Mouse (Mus musculus) lung, adult 18-20 months (tissue): ENCODE measurements at regions not wholly inside any gene's neighbourhood (a gene's known extent, or its start where the extent isn't known, plus 50 kb on each side); places are given as distances from the start of the nearest gene placed in this dataset.

Experiments used
- DNase-seq, 2 experiments: peaks; one replicate each; pipeline ENCODE4 v3.0.0; 2022; ENCODE audit warnings: mixed read lengths in 2 of 2

GRCm38 (mm10) chr2:21267149-21267761 is 61.7 kb downstream of the Thnsl1 start:
- DNase-seq, result no peak

GRCm38 (mm10) chr2:21269989-21270846 is 64.7 kb downstream of the Thnsl1 start:
- DNase-seq, result peak in 1 of 2 experiments; percentile 6

- no peak for DNase-seq
These were observed 67.9 kb downstream of the Thnsl1 start for GRCm38 (mm10) chr2:21273416-21273815.

DNA sequence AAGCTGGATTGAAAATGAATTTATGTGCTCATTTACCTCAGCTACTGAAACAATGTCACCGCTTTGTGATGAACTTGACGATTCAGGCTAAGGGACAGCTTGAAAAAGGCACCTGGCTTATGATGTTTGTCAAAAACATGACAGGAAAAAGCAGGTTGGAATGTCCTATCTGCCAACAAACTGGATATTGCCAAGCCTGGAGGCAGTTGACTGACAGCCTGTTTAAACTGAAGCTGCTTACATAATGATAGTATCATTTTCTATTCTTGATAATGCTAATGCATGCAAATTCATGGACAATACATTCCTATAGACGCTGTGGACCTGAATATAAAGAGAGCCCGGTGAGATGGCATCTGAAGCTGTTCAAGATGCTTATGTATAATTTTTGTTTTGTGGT is 69.8 kb downstream of the Thnsl1 start:
- no peak for DNase-seq

GRCm38 (mm10) chr2:21280794-21281420 is 75.4 kb downstream of the Thnsl1 start:
- DNase-seq, result peak; percentile 40 to 46

DNA sequence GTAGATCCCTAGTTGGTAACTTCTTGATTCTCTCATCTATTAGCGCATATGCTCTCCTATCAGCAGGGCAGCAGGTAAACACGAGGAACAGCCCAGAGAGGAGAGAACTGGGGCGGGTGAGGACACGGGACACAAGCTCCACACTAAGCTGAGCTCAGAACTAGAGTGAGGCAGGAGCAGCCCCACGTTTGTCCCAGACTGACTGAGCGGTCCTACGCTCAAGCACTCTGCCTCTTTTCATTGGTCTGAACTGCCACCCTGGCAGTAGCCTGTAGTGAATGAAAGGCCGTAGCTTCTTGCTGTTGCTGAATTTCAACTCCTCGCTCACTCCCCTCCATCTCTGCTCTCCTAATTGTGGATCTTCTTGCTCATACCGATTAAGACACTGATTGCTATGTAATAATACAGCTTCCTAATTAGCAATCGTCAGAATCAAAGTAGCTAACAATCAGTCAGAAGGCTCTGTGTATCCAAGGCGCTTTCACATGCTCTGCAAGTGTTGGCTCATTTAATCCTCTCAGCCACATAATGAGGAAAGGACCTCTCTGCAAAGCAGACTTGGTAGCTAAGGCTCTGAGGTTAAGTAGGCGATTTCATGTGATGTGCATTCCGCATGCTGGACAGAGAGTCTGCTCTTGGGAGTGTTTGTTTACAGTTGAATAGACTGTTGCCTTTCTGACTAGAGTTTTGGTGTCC is 77.1 kb downstream of the Thnsl1 start:
- DNase-seq, result no peak

DNA sequence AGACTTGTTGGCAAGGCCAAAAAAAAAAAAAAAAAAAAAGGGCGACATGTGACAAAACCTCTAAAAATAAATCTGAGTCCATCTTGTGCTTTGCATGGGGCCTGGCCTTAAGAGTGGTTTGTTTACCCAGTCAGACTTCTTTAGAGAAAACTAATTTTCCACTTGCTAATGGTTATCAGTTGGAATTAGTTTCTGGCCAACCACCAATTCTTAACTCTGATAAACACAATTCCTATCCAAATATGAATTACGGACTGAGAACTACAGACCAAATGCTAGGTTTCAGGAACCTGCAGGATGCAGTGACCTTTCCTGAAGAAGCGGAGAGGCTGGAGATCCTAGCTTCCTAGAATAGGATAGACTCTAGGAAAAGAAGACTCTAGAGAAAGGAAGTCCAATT is 79.4 kb downstream of the Thnsl1 start:
- DNase-seq, result no peak

GRCm38 (mm10) chr2:21287786-21288185 is 79.6 kb upstream of the Gpr158 start:
- DNase-seq, result no peak

GRCm38 (mm10) chr2:21292669-21293151 is 74.6 kb upstream of the Gpr158 start:
- no peak for DNase-seq

GRCm38 (mm10) chr2:21294002-21294401 is 73.3 kb upstream of the Gpr158 start:
- DNase-seq, result no peak

DNA sequence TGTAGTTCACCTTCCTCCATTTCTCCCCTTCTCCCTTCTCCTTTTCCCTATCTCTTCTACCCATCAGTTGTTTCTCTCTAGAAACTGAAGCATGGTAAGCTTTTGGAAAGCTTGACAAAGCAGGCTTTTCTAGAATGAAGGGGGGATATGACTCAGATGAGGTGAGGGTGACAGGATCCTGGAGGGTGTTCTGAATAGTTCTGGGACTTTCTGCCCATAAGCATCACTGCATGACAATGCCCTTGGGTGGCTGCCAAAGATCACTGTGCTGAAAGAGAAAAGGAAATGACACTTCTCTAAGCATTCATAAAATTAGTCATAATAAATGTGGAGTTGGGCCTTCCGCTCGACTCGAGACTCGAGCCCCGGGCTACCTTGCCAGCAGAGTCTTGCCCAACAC is 67.7 kb upstream of the Gpr158 start:
- DNase-seq, result peak in 1 of 2 experiments; percentile 1
